Mouse (Mus musculus) stomach, postnatal 0 days (tissue): ENCODE measurements around the gene Zfhx3. TPM values are rescaled to one million over a fixed set of nuclear protein-coding genes. Genes with fewer than 3 reads are reported as not detected.

Source experiments
- ATAC-seq: fragments of 200-750 bp; cut with Nextera tagmentation; 2 replicates; pipeline ENCODE4 v1.8.0; 2017; ENCODE audit not compliant: low FRiP score, low TSS enrichment
- DNase-seq: peaks from one replicate; pipeline ENCODE4 v3.0.0-alpha.2; 2016; ENCODE audit warnings: low spot score
- H3K27ac ChIP-seq: fragments of 300-500 bp; sonication (generic); replicated peaks from 2 replicates; pipeline ENCODE4 v1.5.1; 2014; ENCODE audit warnings: mild to moderate bottlenecking, control low read depth
- H3K27me3 ChIP-seq: fragments of 300-500 bp; sonication (generic); 2 replicates; pipeline ENCODE4 v1.6.1; 2014; ENCODE audit warnings: low read length; ENCODE audit not compliant: control insufficient read depth, insufficient read depth
- H3K36me3 ChIP-seq: fragments of 300-500 bp; sonication (generic); 2 replicates; pipeline ENCODE4 v1.6.1; 2014; ENCODE audit warnings: low read length, mixed read lengths; ENCODE audit not compliant: control insufficient read depth, insufficient read depth
- H3K4me1 ChIP-seq: fragments of 300-500 bp; sonication (generic); replicated peaks from 2 replicates; pipeline ENCODE4 v1.6.1; 2014; ENCODE audit warnings: antibody characterized with exemption; ENCODE audit not compliant: control insufficient read depth, insufficient read depth
- H3K4me2 ChIP-seq: fragments of 300-500 bp; sonication (generic); replicated peaks from 2 replicates; pipeline ENCODE4 v1.6.1; 2014; ENCODE audit warnings: low read depth, mild to moderate bottlenecking, control low read depth, moderate library complexity
- H3K4me3 ChIP-seq: fragments of 300-500 bp; sonication (generic); 2 replicates; pipeline ENCODE4 v1.5.1; 2014; ENCODE audit warnings: low read depth, low read length, control low read depth
- H3K9ac ChIP-seq: fragments of 300-500 bp; sonication (generic); 2 replicates; pipeline ENCODE4 v1.6.1; 2014; ENCODE audit warnings: mild to moderate bottlenecking, low read length, control low read depth, mixed read lengths
- H3K9me3 ChIP-seq: fragments of 300-500 bp; sonication (generic); 2 replicates; pipeline ENCODE4 v1.6.1; 2016; ENCODE audit warnings: low read length; ENCODE audit not compliant: control insufficient read depth
- CTCF ChIP-seq: IDR thresholded peaks from 2 replicates; pipeline ENCODE4 v1.5.1; 2016; ENCODE audit warnings: antibody characterized with exemption, low read depth, mild to moderate bottlenecking, moderate library complexity
- EP300 ChIP-seq: optimal IDR thresholded peaks from 2 replicates; pipeline ENCODE3; 2016; ENCODE audit warnings: antibody characterized with exemption
- WGBS: fragments of 180-500 bp; shearing (Covaris S2); extraction: QIAGEN DNeasy Blood & Tissue Kit; methylation state at CpG from one replicate; pipeline ENCODE4 v1.1.7; 2014; 5-methylcytosine and 5-hydroxymethylcytosine counted together
- polyA plus RNA-seq: library from polyadenylated mRNA; unstranded; fragments of >200 nt; fragmentation: Nextera tagmentation; extraction: Ambion mirVana; gene quantifications from 2 replicates; pipeline ENCODE4 v1.2.1, GENCODE M21; 2015

Zfhx3 gene
- polyA plus RNA-seq, 1 experiment from 2014 or later, result 4.6 TPM

DNA sequence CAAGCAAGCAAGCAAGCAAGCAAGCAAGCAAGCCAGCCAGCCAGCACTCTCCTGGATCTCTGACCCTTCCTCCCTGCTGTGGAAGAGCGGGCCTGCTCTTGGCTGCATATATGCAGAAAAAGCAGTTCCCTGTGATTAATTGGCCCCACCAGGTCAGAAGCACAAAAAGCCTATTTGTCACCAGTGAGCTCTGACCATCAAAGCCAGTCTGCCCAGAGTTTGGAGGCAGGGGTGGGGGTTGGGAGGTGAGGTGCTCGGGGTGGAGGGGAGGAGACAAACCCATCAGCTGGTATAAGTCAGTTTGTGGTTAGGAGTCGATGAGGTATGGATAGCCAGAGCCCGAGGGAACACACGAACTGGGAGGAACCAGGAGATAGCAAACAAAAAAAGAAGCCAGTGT is 421.0 kb downstream of the Zfhx3 start:
- ATAC-seq, result no peak

GRCm38 (mm10) chr8:108363856-108364255 is 421.4 kb downstream of the Zfhx3 start:
- no peak overlapping the region for H3K4me3 ChIP-seq
- TF ChIP-seq CTCF (no peak), EP300 (no peak)
- no peaks in the 10 kb centered on the region for H3K9me3 ChIP-seq
- ATAC-seq, result no peak
- H3K9ac ChIP-seq, result no peak overlapping the region
- WGBS, result 63% methylated on average over 8 of the region's 8 CpGs
- no peaks in the 10 kb centered on the region for H3K27me3 ChIP-seq
- H3K4me2 ChIP-seq, result no peak overlapping the region
- H3K4me1 ChIP-seq, result no peaks in the 10 kb centered on the region
- no peaks in the 10 kb centered on the region for H3K36me3 ChIP-seq
- no peak for DNase-seq
- no peak overlapping the region for H3K27ac ChIP-seq

More for the DNA sequence above, 421.0 kb downstream of the Zfhx3 start:
- WGBS, result 19% methylated on average over 5 of the region's 5 CpGs
- Histone ChIP-seq H3K27me3 (no peaks in the 10 kb centered on the region), H3K27ac (no peak overlapping the region), H3K4me2 (no peak overlapping the region), H3K9me3 (no peaks in the 10 kb centered on the region), H3K9ac (no peak overlapping the region), H3K36me3 (no peaks in the 10 kb centered on the region), H3K4me3 (no peak overlapping the region), H3K4me1 (no peaks in the 10 kb centered on the region)
- TF ChIP-seq CTCF (no peak), EP300 (no peak)
- DNase-seq, result no peak

- peak; percentile 46 for TF ChIP-seq EP300
- TF ChIP-seq CTCF, result no peak
- H3K9me3 ChIP-seq, result no peaks in the 10 kb centered on the region
- no peaks in the 10 kb centered on the region for H3K36me3 ChIP-seq
- no peak overlapping the region for H3K4me2 ChIP-seq
- H3K9ac ChIP-seq, result no peak overlapping the region
- no peaks in the 10 kb centered on the region for H3K27me3 ChIP-seq
- no peak for DNase-seq
- no peak for ATAC-seq
- 16% methylated on average over 6 of the region's 6 CpGs for WGBS
- no peak overlapping the region for H3K27ac ChIP-seq
- H3K4me1 ChIP-seq, result no peaks in the 10 kb centered on the region
- no peak overlapping the region for H3K4me3 ChIP-seq
These were observed 426.6 kb downstream of the Zfhx3 start for GRCm38 (mm10) chr8:108369081-108369480.

- TF ChIP-seq CTCF, result no peak
- no peak for TF ChIP-seq EP300
- Histone ChIP-seq H3K27ac (no peak overlapping the region), H3K4me3 (no peak overlapping the region), H3K36me3 (no peaks in the 10 kb centered on the region), H3K9ac (no peak overlapping the region), H3K9me3 (no peaks in the 10 kb centered on the region), H3K4me1 (no peaks in the 10 kb centered on the region), H3K27me3 (no peaks in the 10 kb centered on the region), H3K4me2 (no peak overlapping the region)
- no peak for ATAC-seq
- no peak for DNase-seq
- WGBS, result 77% methylated on average over 6 of the region's 6 CpGs
These were observed 428.3 kb downstream of the Zfhx3 start for GRCm38 (mm10) chr8:108370731-108371130.

DNA sequence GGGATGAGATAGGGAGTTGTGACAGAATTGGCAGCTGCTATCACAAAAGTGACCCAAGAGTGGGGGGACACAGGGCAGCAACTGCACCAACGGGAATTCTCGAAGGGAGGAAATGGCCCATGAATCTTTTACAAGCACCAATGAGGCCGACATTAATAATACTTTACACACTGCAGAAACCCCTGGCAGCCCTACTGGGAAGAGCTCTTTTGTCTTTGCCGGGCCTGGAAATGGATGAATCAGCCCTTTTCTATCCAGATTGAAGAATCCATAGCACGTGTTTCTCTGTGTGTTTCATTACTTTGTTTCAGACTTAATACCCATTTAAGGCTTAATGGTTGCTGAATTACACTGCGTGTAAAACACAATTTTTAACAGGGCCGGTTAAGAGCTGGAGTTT is 430.6 kb downstream of the Zfhx3 start:
- TF ChIP-seq EP300, result no peak
- TF ChIP-seq CTCF, result no peak
- ATAC-seq, result no peak
- DNase-seq, result no peak
- H3K27ac ChIP-seq, result no peak overlapping the region
- no peaks in the 10 kb centered on the region for H3K36me3 ChIP-seq
- H3K4me3 ChIP-seq, result no peak overlapping the region
- WGBS, result 27% methylated on average over 7 of the region's 7 CpGs
- no peaks in the 10 kb centered on the region for H3K4me1 ChIP-seq
- H3K9me3 ChIP-seq, result no peaks in the 10 kb centered on the region
- H3K4me2 ChIP-seq, result peak overlapping the region; percentile 3; the same call in 1 of the 2 replicates
- no peaks in the 10 kb centered on the region for H3K27me3 ChIP-seq
- no peak overlapping the region for H3K9ac ChIP-seq

DNA sequence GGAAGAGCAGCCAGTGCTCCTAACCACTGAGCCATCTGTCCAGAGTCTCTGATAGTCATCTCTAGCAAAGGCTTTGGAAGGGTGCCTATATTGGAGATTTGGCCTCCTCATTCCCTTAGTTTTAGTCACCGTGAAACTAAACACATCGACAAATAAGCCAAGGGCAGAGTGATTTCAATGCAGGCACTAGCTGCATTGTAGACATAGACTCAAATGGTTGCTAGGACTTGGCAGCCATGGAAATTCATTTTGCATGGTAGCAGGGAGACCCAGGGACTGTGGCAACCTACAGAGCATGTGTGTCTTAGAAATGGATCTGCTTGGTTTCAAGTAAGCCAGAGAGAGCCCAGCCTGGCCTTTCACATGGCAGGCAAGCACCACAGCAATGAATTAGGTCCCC is 435.6 kb downstream of the Zfhx3 start:
- H3K4me2 ChIP-seq, result no peak overlapping the region
- H3K27ac ChIP-seq, result no peak overlapping the region
- ATAC-seq (no peak), DNase-seq (no peak)
- 85% methylated on average over 2 of the region's 2 CpGs for WGBS
- no peak overlapping the region for H3K9ac ChIP-seq
- no peak overlapping the region for H3K4me3 ChIP-seq
- no peaks in the 10 kb centered on the region for H3K36me3 ChIP-seq
- TF ChIP-seq CTCF (no peak), EP300 (no peak)
- no peaks in the 10 kb centered on the region for H3K27me3 ChIP-seq
- no peaks in the 10 kb centered on the region for H3K4me1 ChIP-seq
- no peaks in the 10 kb centered on the region for H3K9me3 ChIP-seq
